Mouse (Mus musculus) kidney, embryonic 14.5 days (tissue): Measurements from ENCODE around the gene Tbx15. TPM values are rescaled to one million over a fixed set of nuclear protein-coding genes. Genes with fewer than 3 reads are reported as not detected.
"Not testable (repeated sequence)": the region's sequence is repeated elsewhere in the genome, so short reads cannot be mapped to it uniquely, and the experiment has no call there.

ENCODE experiments used
- ATAC-seq: fragments of 200-750 bp; cut with Nextera tagmentation; 2 replicates; pipeline ENCODE4 v1.8.0; 2017; ENCODE audit warnings: moderate number of reproducible peaks, mild to moderate bottlenecking, moderate TSS enrichment, moderate library complexity; ENCODE audit not compliant: low FRiP score, low TSS enrichment
- H3K27ac ChIP-seq: fragments of 300-500 bp; sonication (generic); 2 replicates; pipeline ENCODE4 v1.5.1; 2014; ENCODE audit warnings: low read depth, mild to moderate bottlenecking, low read length, moderate library complexity, mixed read lengths
- H3K27me3 ChIP-seq: fragments of 300-500 bp; sonication (generic); 2 replicates; pipeline ENCODE4 v1.6.1; 2014; ENCODE audit warnings: mild to moderate bottlenecking, low read length; ENCODE audit not compliant: control insufficient read depth, insufficient read depth
- H3K36me3 ChIP-seq: fragments of 300-500 bp; sonication (generic); 2 replicates; pipeline ENCODE4 v1.6.1; 2014; ENCODE audit warnings: low read length, mixed read lengths; ENCODE audit not compliant: control insufficient read depth, insufficient read depth
- H3K4me1 ChIP-seq: fragments of 300-500 bp; sonication (generic); 2 replicates; pipeline ENCODE4 v1.6.1; 2014; ENCODE audit warnings: low read length, mixed read lengths; ENCODE audit not compliant: control insufficient read depth, insufficient read depth
- H3K4me2 ChIP-seq: fragments of 300-500 bp; sonication (generic); replicated peaks from 2 replicates; pipeline ENCODE4 v1.6.1; 2014; ENCODE audit warnings: low read depth, mild to moderate bottlenecking, low read length
- H3K4me3 ChIP-seq: fragments of 300-500 bp; sonication (generic); 2 replicates; pipeline ENCODE4 v1.5.1; 2014; ENCODE audit warnings: mild to moderate bottlenecking, low read length
- H3K9ac ChIP-seq: fragments of 300-500 bp; sonication (generic); 2 replicates; pipeline ENCODE4 v1.6.1; 2014; ENCODE audit warnings: low read depth, mild to moderate bottlenecking, low read length, moderate library complexity
- H3K9me3 ChIP-seq: fragments of 300-500 bp; sonication (generic); 2 replicates; pipeline ENCODE4 v1.6.1; 2016; ENCODE audit warnings: low read length; ENCODE audit not compliant: control insufficient read depth
- WGBS: fragments of 180-500 bp; shearing (Covaris S2); extraction: QIAGEN DNeasy Blood & Tissue Kit; methylation state at CpG from one replicate; pipeline ENCODE4 v1.1.7; 2014; 5-methylcytosine and 5-hydroxymethylcytosine counted together
- polyA plus RNA-seq: library from polyadenylated mRNA; unstranded; fragments of >200 nt; fragmentation: Nextera tagmentation; extraction: Ambion mirVana; gene quantifications from 2 replicates; pipeline ENCODE4 v1.2.1, GENCODE M21; 2014

Gene Tbx15
- polyA plus RNA-seq, 1 experiment from 2014 or later, result not detected

- Histone ChIP-seq H3K4me2 (no peak overlapping the region), H3K9me3 (no peaks in the 10 kb centered on the region), H3K9ac (no peak overlapping the region), H3K27me3 (no peaks in the 10 kb centered on the region), H3K27ac (no peak overlapping the region), H3K36me3 (no peaks in the 10 kb centered on the region), H3K4me1 (peaks cover 7% of the 10 kb centered on the region; the same call in 1 of the 2 replicates), H3K4me3 (no peak overlapping the region)
- WGBS, result 34% methylated on average over 6 of the region's 6 CpGs
- peak; percentile 86 for ATAC-seq
Measured at GRCm38 (mm10) chr3:99290064-99290702, 50.0 kb downstream of the Tbx15 start.

- H3K27me3 ChIP-seq, result no peaks in the 10 kb centered on the region
- H3K4me3 ChIP-seq, result no peak overlapping the region
- no peak overlapping the region for H3K4me2 ChIP-seq
- H3K9ac ChIP-seq, result no peak overlapping the region
- no peaks in the 10 kb centered on the region for H3K9me3 ChIP-seq
- peaks cover 7% of the 10 kb centered on the region; the same call in 1 of the 2 replicates for H3K4me1 ChIP-seq
- WGBS, result 64% methylated on average over 2 of the region's 2 CpGs
- H3K36me3 ChIP-seq, result no peaks in the 10 kb centered on the region
- no peak overlapping the region for H3K27ac ChIP-seq
- ATAC-seq, result no peak
Measured at GRCm38 (mm10) chr3:99290878-99291277, 50.7 kb downstream of the Tbx15 start.

DNA sequence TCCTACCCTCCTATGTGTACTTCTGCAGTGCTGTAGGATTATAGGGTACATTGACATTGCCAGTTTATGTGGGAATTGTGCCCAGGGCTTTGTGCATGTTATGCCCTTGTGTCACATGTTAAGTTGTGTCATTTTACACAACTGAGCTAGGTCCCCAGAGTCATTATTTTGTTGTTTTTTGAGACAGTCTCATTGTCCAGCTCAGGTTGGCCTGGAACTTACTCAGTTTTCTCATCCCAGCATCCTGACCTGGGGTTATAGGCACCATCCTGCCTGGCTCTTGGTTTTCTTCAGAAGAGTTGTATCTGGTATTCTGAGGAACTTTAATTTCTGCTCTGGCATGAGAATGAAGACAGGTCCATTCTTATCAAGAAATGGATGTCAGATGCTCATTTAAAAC lies 51.2 kb downstream of the Tbx15 start:
- Histone ChIP-seq H3K4me1 (peaks cover 7% of the 10 kb centered on the region; the same call in 1 of the 2 replicates), H3K9me3 (no peaks in the 10 kb centered on the region), H3K4me2 (no peak overlapping the region), H3K9ac (no peak overlapping the region), H3K27me3 (no peaks in the 10 kb centered on the region), H3K36me3 (no peaks in the 10 kb centered on the region), H3K4me3 (no peak overlapping the region), H3K27ac (no peak overlapping the region)
- ATAC-seq, result no peak

DNA sequence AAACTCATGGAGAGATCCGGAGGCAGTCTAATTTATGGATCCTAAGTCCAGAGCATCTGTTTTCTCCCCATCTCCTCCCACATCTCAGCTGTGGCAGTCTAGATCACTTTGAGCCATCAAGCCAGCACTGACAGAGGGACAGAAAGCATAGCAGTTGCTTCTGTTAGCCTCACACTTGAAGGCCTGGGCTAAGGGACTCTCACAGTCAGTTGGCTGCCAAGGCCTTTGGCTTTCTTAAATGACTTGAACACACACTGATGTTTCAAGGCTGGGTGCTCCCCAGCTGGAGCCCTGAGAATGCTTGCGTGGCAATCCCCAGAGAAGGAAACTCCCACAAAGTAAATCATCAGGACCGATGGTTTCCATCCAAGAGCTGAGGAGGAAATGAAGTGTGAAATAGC lies 52.4 kb downstream of the Tbx15 start:
- H3K36me3 ChIP-seq, result no peaks in the 10 kb centered on the region
- H3K4me1 ChIP-seq, result peaks cover 7% of the 10 kb centered on the region; the same call in 1 of the 2 replicates
- H3K27me3 ChIP-seq, result no peaks in the 10 kb centered on the region
- 19% methylated on average over 3 of the region's 3 CpGs for WGBS
- no peak overlapping the region for H3K4me3 ChIP-seq
- H3K27ac ChIP-seq, result no peak overlapping the region
- peak; percentile 46; the same call in 1 of the 2 replicates for ATAC-seq
- H3K4me2 ChIP-seq, result no peak overlapping the region
- H3K9ac ChIP-seq, result no peak overlapping the region
- H3K9me3 ChIP-seq, result no peaks in the 10 kb centered on the region

- not testable (repeated sequence) for H3K4me1 ChIP-seq, H3K9ac ChIP-seq, H3K36me3 ChIP-seq, H3K4me2 ChIP-seq, H3K27me3 ChIP-seq, ATAC-seq, H3K4me3 ChIP-seq, H3K27ac ChIP-seq, H3K9me3 ChIP-seq
- WGBS, result 77% methylated on average over 1 of the region's 1 CpGs
Measured at GRCm38 (mm10) chr3:99294209-99294608, 54.0 kb downstream of the Tbx15 start.

GRCm38 (mm10) chr3:99295301-99295700 lies 55.1 kb downstream of the Tbx15 start:
- Histone ChIP-seq H3K27ac (no peak overlapping the region), H3K4me3 (no peak overlapping the region), H3K9ac (no peak overlapping the region), H3K9me3 (no peaks in the 10 kb centered on the region), H3K27me3 (no peaks in the 10 kb centered on the region), H3K4me1 (peaks cover 4% of the 10 kb centered on the region; the same call in 1 of the 2 replicates), H3K36me3 (no peaks in the 10 kb centered on the region), H3K4me2 (no peak overlapping the region)
- no peak for ATAC-seq
- WGBS, result 85% methylated on average over 2 of the region's 2 CpGs

DNA sequence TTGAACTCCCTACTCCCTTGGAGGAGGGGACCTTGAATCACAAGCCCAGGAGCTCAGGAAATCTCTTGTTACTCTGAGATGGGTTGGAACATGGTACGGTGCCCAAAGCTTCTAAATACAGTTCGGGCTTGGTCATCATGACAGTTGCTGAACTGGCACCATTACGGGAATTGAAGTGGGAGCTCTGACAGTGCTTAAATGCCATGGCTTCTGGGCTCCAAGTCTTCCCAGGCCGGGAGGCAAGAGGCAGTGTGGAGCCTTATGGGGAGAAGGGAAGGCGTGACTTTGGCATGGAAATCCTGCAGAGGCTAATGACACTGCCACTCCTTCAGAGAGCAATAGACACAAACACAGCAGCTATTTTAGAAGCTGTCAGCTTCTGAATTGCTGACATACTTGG lies 56.0 kb downstream of the Tbx15 start:
- Histone ChIP-seq H3K36me3 (no peaks in the 10 kb centered on the region), H3K4me3 (no peak overlapping the region), H3K9ac (no peak overlapping the region), H3K9me3 (no peaks in the 10 kb centered on the region), H3K4me2 (no peak overlapping the region), H3K27ac (no peak overlapping the region), H3K4me1 (0 out of 2 replicates have a peak, but pooled peaks cover 3% of the 10 kb centered on the region), H3K27me3 (no peaks in the 10 kb centered on the region)
- ATAC-seq, result no peak
- WGBS, result 81% methylated on average over 5 of the region's 5 CpGs

- Histone ChIP-seq H3K4me2 (no peak overlapping the region), H3K27ac (no peak overlapping the region), H3K27me3 (no peaks in the 10 kb centered on the region), H3K4me1 (no peaks in the 10 kb centered on the region), H3K9me3 (no peaks in the 10 kb centered on the region), H3K36me3 (no peaks in the 10 kb centered on the region), H3K4me3 (no peak overlapping the region), H3K9ac (no peak overlapping the region)
- 89% methylated on average over 2 of the region's 2 CpGs for WGBS
- no peak for ATAC-seq
Measured at GRCm38 (mm10) chr3:99300846-99301245, 60.7 kb downstream of the Tbx15 start.

DNA sequence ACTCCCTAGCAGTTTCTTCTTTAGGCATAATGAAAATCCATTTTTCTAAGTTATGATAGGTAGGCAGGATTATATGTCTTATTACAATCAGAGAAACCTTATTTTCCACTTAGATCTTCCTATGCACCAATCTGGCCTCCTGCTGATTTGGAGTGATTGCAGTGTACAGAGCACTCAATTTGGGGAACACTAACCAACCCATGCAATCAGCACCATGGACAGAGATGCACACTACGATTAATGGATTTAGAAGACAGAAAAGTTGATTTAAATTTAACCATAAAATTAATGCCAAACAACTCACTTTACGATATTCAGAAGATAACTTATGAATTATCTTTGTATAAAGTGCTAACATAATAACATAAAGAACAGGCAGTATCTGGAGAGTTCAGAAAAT lies 70.7 kb downstream of the Tbx15 start:
- no peak for ATAC-seq
- 28% methylated on average over 2 of the region's 2 CpGs for WGBS
- Histone ChIP-seq H3K4me2 (no peak overlapping the region), H3K36me3 (no peaks in the 10 kb centered on the region), H3K9me3 (no peaks in the 10 kb centered on the region), H3K27me3 (no peaks in the 10 kb centered on the region), H3K27ac (no peak overlapping the region), H3K4me3 (no peak overlapping the region), H3K4me1 (no peaks in the 10 kb centered on the region), H3K9ac (no peak overlapping the region)
